Mouse (Mus musculus) midbrain, embryonic 12.5 days (tissue): Measurements from ENCODE around the gene Gga3. TPM values are rescaled to one million over a fixed set of nuclear protein-coding genes. Genes with fewer than 3 reads are reported as not detected.

Experiments
- ATAC-seq: fragments of 200-750 bp; cut with Nextera tagmentation; 2 replicates; pipeline ENCODE4 v1.8.0; 2017; ENCODE audit warnings: low read depth, moderate TSS enrichment, moderate library complexity; ENCODE audit not compliant: low FRiP score
- H3K27ac ChIP-seq: fragments of 300-500 bp; sonication (generic); replicated peaks from 2 replicates; pipeline ENCODE4 v1.5.1; 2016; ENCODE audit warnings: mild to moderate bottlenecking
- H3K27me3 ChIP-seq: fragments of 300-500 bp; sonication (generic); 2 replicates; pipeline ENCODE4 v1.6.1; 2016; ENCODE audit warnings: mild to moderate bottlenecking
- H3K36me3 ChIP-seq: fragments of 300-500 bp; sonication (generic); 2 replicates; pipeline ENCODE4 v1.6.1; 2016
- H3K4me1 ChIP-seq: fragments of 300-500 bp; sonication (generic); 2 replicates; pipeline ENCODE4 v1.6.1; 2016
- H3K4me2 ChIP-seq: fragments of 300-500 bp; sonication (generic); replicated peaks from 2 replicates; pipeline ENCODE4 v1.6.1; 2016; ENCODE audit warnings: mild to moderate bottlenecking, moderate library complexity
- H3K4me3 ChIP-seq: fragments of 300-500 bp; sonication (generic); 2 replicates; pipeline ENCODE4 v1.5.1; 2016; ENCODE audit warnings: mild to moderate bottlenecking
- H3K9ac ChIP-seq: fragments of 300-500 bp; sonication (generic); replicated peaks from 2 replicates; pipeline ENCODE4 v1.6.1; 2016; ENCODE audit warnings: mild to moderate bottlenecking, moderate library complexity
- H3K9me3 ChIP-seq: fragments of 300-500 bp; sonication (generic); 2 replicates; pipeline ENCODE4 v1.6.1; 2016; ENCODE audit warnings: mild to moderate bottlenecking
- WGBS: fragments of 180-500 bp; shearing (Covaris S2); methylation state at CpG from one replicate; pipeline ENCODE4 v1.1.7; 2016; 5-methylcytosine and 5-hydroxymethylcytosine counted together
- polyA plus RNA-seq: library from polyadenylated mRNA; unstranded; fragments of >200 nt; fragmentation: Nextera tagmentation; extraction: Ambion mirVana; gene quantifications from 2 replicates; pipeline ENCODE4 v1.2.1, GENCODE M21; 2016

The Gga3 gene
- polyA plus RNA-seq, 1 experiment from 2014 or later: 34.6 TPM

GRCm38 (mm10) chr11:115606733-115607132 is 2.9 kb upstream of the Gga3 start:
- ATAC-seq: no peak
- H3K9ac ChIP-seq: no peak overlapping the region
- peaks cover 6% of the 10 kb centered on the region for H3K27me3 ChIP-seq

GRCm38 (mm10) chr11:115604304-115604696 is 449 bp upstream of the Gga3 start:
- ATAC-seq: peak; percentile 45
- H3K36me3 ChIP-seq: peaks cover 48% of the 10 kb centered on the region

More at GRCm38 (mm10) chr11:115606733-115607132, 2.9 kb upstream of the Gga3 start:
- Histone ChIP-seq H3K4me2 (no peak overlapping the region), H3K4me3 (no peak overlapping the region), H3K36me3 (peaks cover 42% of the 10 kb centered on the region), H3K4me1 (peaks cover 25% of the 10 kb centered on the region), H3K9me3 (no peaks in the 10 kb centered on the region), H3K27ac (no peak overlapping the region)
- 96% methylated on average over 18 of the region's 18 CpGs for WGBS

GRCm38 (mm10) chr11:115603128-115603475 is 749 bp downstream of the Gga3 start:
- H3K4me1 ChIP-seq: peaks cover 22% of the 10 kb centered on the region
- peak overlapping the region; percentile 98 for H3K4me3 ChIP-seq
- WGBS: 7% methylated on average over 15 of the region's 15 CpGs
- ATAC-seq: no peak
- H3K4me2 ChIP-seq: peak overlapping the region; percentile 94
- H3K27ac ChIP-seq: peak overlapping the region; percentile 88
- peaks cover 40% of the 10 kb centered on the region for H3K36me3 ChIP-seq
- H3K9ac ChIP-seq: peak overlapping the region; percentile 96
- no peaks in the 10 kb centered on the region for H3K9me3 ChIP-seq
- no peaks in the 10 kb centered on the region for H3K27me3 ChIP-seq

More at GRCm38 (mm10) chr11:115604304-115604696, 449 bp upstream of the Gga3 start:
- H3K9ac ChIP-seq: peak overlapping the region; percentile 96
- no peaks in the 10 kb centered on the region for H3K9me3 ChIP-seq
- no peaks in the 10 kb centered on the region for H3K27me3 ChIP-seq
- WGBS: under 1% methylated on average over 26 of the region's 26 CpGs
- peak overlapping the region; percentile 98 for H3K4me3 ChIP-seq
- peak overlapping the region; percentile 88 for H3K27ac ChIP-seq
- peak overlapping the region; percentile 94 for H3K4me2 ChIP-seq
- peaks cover 22% of the 10 kb centered on the region for H3K4me1 ChIP-seq

- no peak overlapping the region for H3K9ac ChIP-seq
- WGBS: 93% methylated on average over 4 of the region's 4 CpGs
- H3K4me1 ChIP-seq: peaks cover 22% of the 10 kb centered on the region
- no peak overlapping the region for H3K27ac ChIP-seq
- H3K36me3 ChIP-seq: peaks cover 35% of the 10 kb centered on the region
- H3K27me3 ChIP-seq: no peaks in the 10 kb centered on the region
- no peak overlapping the region for H3K4me2 ChIP-seq
- H3K4me3 ChIP-seq: no peak overlapping the region
- no peaks in the 10 kb centered on the region for H3K9me3 ChIP-seq
- ATAC-seq: no peak
Measured at GRCm38 (mm10) chr11:115601174-115601573, 2.7 kb downstream of the Gga3 start.

DNA sequence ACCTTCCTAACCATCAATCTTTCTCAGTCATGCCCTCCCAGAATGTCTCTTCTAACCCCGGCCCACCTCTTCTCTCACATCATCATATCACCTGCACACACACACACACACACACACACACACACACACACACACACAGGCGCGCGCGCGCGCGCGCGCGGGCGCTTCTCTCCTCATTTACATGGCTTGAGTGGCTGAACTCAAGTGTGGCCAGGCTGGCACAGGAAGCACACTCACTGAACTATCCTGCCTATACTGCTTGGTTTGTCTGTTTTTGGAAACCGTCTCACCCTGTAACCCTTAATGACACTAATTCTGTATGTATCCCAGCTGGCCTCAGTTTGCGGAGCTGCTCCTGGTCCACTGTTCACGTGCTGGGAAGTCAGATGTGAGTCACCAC is 3.1 kb downstream of the Gga3 start:
- no peak for ATAC-seq
- Histone ChIP-seq H3K9ac (no peak overlapping the region), H3K9me3 (no peaks in the 10 kb centered on the region), H3K36me3 (peaks cover 34% of the 10 kb centered on the region), H3K4me2 (no peak overlapping the region), H3K4me3 (no peak overlapping the region), H3K4me1 (peaks cover 22% of the 10 kb centered on the region), H3K27me3 (no peaks in the 10 kb centered on the region), H3K27ac (no peak overlapping the region)
- WGBS: over 99% methylated on average over 15 of the region's 15 CpGs

GRCm38 (mm10) chr11:115599722-115600121 is 4.1 kb downstream of the Gga3 start:
- Histone ChIP-seq H3K9me3 (no peaks in the 10 kb centered on the region), H3K9ac (no peak overlapping the region), H3K4me2 (no peak overlapping the region), H3K27ac (no peak overlapping the region), H3K27me3 (no peaks in the 10 kb centered on the region), H3K4me1 (peaks cover 13% of the 10 kb centered on the region), H3K4me3 (no peak overlapping the region), H3K36me3 (peaks cover 38% of the 10 kb centered on the region)
- WGBS: 96% methylated on average over 7 of the region's 7 CpGs
- no peak for ATAC-seq

GRCm38 (mm10) chr11:115598309-115598708 is 5.5 kb downstream of the Gga3 start:
- Histone ChIP-seq H3K36me3 (peaks cover 52% of the 10 kb centered on the region), H3K27ac (no peak overlapping the region), H3K9ac (no peak overlapping the region), H3K27me3 (no peaks in the 10 kb centered on the region), H3K4me2 (no peak overlapping the region), H3K4me3 (no peak overlapping the region), H3K9me3 (no peaks in the 10 kb centered on the region), H3K4me1 (peaks cover 10% of the 10 kb centered on the region)
- ATAC-seq: no peak
- 95% methylated on average over 4 of the region's 4 CpGs for WGBS

DNA sequence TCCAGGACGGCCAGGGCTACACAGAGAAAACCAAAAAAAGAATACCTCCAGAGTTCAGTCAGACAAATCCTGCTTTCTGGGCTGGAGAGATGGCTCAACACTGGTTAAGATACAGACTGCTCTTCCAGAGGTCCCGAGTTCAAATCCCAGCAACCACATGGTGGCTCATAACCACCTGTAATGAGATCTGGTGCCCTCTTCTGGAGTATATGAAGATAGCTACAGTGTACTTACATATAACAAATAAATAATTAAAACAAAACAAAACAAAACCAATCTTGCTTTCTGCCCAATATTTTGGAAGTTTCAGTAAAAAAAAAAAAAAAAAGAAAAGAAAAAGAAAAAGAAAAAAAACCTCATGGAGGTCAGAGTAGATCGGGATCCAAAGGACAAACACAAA is 8.6 kb downstream of the Gga3 start:
- Histone ChIP-seq H3K9me3 (no peaks in the 10 kb centered on the region), H3K36me3 (peaks cover 73% of the 10 kb centered on the region), H3K4me1 (no peaks in the 10 kb centered on the region), H3K27ac (no peak overlapping the region), H3K27me3 (no peaks in the 10 kb centered on the region), H3K4me3 (no peak overlapping the region), H3K4me2 (no peak overlapping the region), H3K9ac (no peak overlapping the region)
- ATAC-seq: no peak
- WGBS: 94% methylated on average over 3 of the region's 3 CpGs

GRCm38 (mm10) chr11:115590526-115591075 is 13.2 kb downstream of the Gga3 start:
- peaks cover 93% of the 10 kb centered on the region for H3K36me3 ChIP-seq
- no peaks in the 10 kb centered on the region for H3K4me1 ChIP-seq
- H3K4me3 ChIP-seq: no peak overlapping the region
- no peaks in the 10 kb centered on the region for H3K27me3 ChIP-seq
- no peak overlapping the region for H3K4me2 ChIP-seq
- ATAC-seq: no peak
- H3K9ac ChIP-seq: no peak overlapping the region
- H3K9me3 ChIP-seq: no peaks in the 10 kb centered on the region
- no peak overlapping the region for H3K27ac ChIP-seq
- 93% methylated on average over 2 of the region's 2 CpGs for WGBS

- no peak overlapping the region for H3K9ac ChIP-seq
- H3K4me2 ChIP-seq: no peak overlapping the region
- no peaks in the 10 kb centered on the region for H3K9me3 ChIP-seq
- H3K36me3 ChIP-seq: peaks cover 94% of the 10 kb centered on the region
- H3K4me1 ChIP-seq: no peaks in the 10 kb centered on the region
- no peak overlapping the region for H3K4me3 ChIP-seq
- H3K27ac ChIP-seq: no peak overlapping the region
- WGBS: 84% methylated on average over 9 of the region's 9 CpGs
- H3K27me3 ChIP-seq: no peaks in the 10 kb centered on the region
- ATAC-seq: no peak
Measured at GRCm38 (mm10) chr11:115587984-115588383, 15.9 kb downstream of the Gga3 start.

GRCm38 (mm10) chr11:115586403-115586802 is 17.4 kb downstream of the Gga3 start:
- no peak overlapping the region for H3K9ac ChIP-seq
- H3K4me3 ChIP-seq: no peak overlapping the region
- no peak overlapping the region for H3K27ac ChIP-seq
- H3K4me1 ChIP-seq: no peaks in the 10 kb centered on the region
- 93% methylated on average over 9 of the region's 9 CpGs for WGBS
- H3K36me3 ChIP-seq: peaks cover 96% of the 10 kb centered on the region
- ATAC-seq: no peak
- H3K9me3 ChIP-seq: no peaks in the 10 kb centered on the region
- H3K27me3 ChIP-seq: no peaks in the 10 kb centered on the region
- no peak overlapping the region for H3K4me2 ChIP-seq

- WGBS: 89% methylated on average over 7 of the region's 7 CpGs
- no peak for ATAC-seq
- Histone ChIP-seq H3K4me3 (no peak overlapping the region), H3K27ac (no peak overlapping the region), H3K36me3 (peaks cover 96% of the 10 kb centered on the region), H3K9me3 (no peaks in the 10 kb centered on the region), H3K9ac (no peak overlapping the region), H3K4me1 (no peaks in the 10 kb centered on the region), H3K27me3 (no peaks in the 10 kb centered on the region), H3K4me2 (no peak overlapping the region)
Measured at GRCm38 (mm10) chr11:115585573-115586100, 18.2 kb downstream of the Gga3 start.
